ENCODE assay signal across 15 mouse cellular contexts in genomic region chr2:155299563-155299962, GRCm38 (mm10). TPM values are rescaled to one million over a fixed set of nuclear protein-coding genes. Genes with fewer than 3 reads are reported as not detected.
DNase-seq lines count a peak whose midpoint lies in the region; ATAC-seq and TF ChIP-seq lines count a peak whose summit lies in the region.
"Had no signal": no experiment of that assay in that cellular context is flagged by ENCODE, and none has a peak within 500 bp of the region (broad histone marks: within the 10 kb centered on the region; RNA-seq: fewer than 3 reads in every experiment).

No protein-coding gene starts in this region.

- peak; percentile 63 for DNase-seq in gastrocnemius, adult 2 months
- no peak for DNase-seq in gastrocnemius, postnatal 14 days
- DNase-seq in heart, postnatal 0 days (ENCODE audit: low spot score): peak; percentile 75
- DNase-seq in lung, postnatal 4 days: peak; percentile 40 to 44
- DNase-seq in testis, postnatal 14 days (ENCODE audit: low spot score): no peak
- DNase-seq in embryo, embryonic 10 days (ENCODE audit: low spot score): no peak
- DNase-seq: B cell, adult 2 months; embryo, embryonic 11 days; kidney, postnatal 10 days; liver; thymus, adult 2 months had no signal

- no peaks in the 10 kb centered on the region for H3K27me3 ChIP-seq in heart, postnatal 0 days (ENCODE audit: control insufficient read depth, insufficient read depth, low read length)
- H3K27me3 ChIP-seq: forebrain, embryonic 12.5 days had no signal

- peak overlapping the region; percentile 94 for H3K27ac ChIP-seq in gastrocnemius, adult 2 months
- peak overlapping the region; percentile 38; the same call in 1 of the 2 replicates for H3K27ac ChIP-seq in brown adipose tissue, adult 24 weeks (replicated peaks; ENCODE audit: low read depth, low read length)
- H3K27ac ChIP-seq in heart, postnatal 0 days (ENCODE audit: low read depth): peak overlapping the region; percentile 87
- H3K27ac ChIP-seq: forebrain, embryonic 12.5 days; hindbrain, postnatal 0 days had no signal

- ATAC-seq in heart, postnatal 0 days (ENCODE audit: insufficient read depth, low read depth): peak; percentile 88
- ATAC-seq in CD4-positive, CD25-positive, alpha-beta regulatory T cell, adult 4 months: no peak
- ATAC-seq: hindbrain, postnatal 0 days had no signal

- no peak overlapping the region for H3K9ac ChIP-seq in heart, postnatal 0 days (replicated peaks; ENCODE audit: low read depth, low read length)
- H3K9ac ChIP-seq: forebrain, embryonic 12.5 days had no signal

- WGBS in heart, postnatal 0 days: 28% methylated on average over 4 of the region's 4 CpGs

- no peaks in the 10 kb centered on the region for H3K9me3 ChIP-seq in heart, postnatal 0 days (replicated peaks; ENCODE audit: control insufficient read depth, low read length)
- H3K9me3 ChIP-seq: forebrain, embryonic 12.5 days had no signal

- peak overlapping the region; percentile 53 for H3K4me3 ChIP-seq in gastrocnemius, adult 2 months
- no peak overlapping the region for H3K4me3 ChIP-seq in brown adipose tissue, adult 24 weeks (ENCODE audit: insufficient read depth, low read depth, low read length)
- H3K4me3 ChIP-seq in heart, postnatal 0 days (ENCODE audit: low read depth, low read length): no peak overlapping the region
- H3K4me3 ChIP-seq: forebrain, embryonic 12.5 days had no signal

- H3K4me1 ChIP-seq in brown adipose tissue, adult 24 weeks (ENCODE audit: control insufficient read depth, insufficient read depth, insufficient read length, low read length): peaks cover 17% of the 10 kb centered on the region
- no peaks in the 10 kb centered on the region for H3K4me1 ChIP-seq in heart, postnatal 0 days (ENCODE audit: control insufficient read depth, insufficient read depth)
- H3K4me1 ChIP-seq: forebrain, embryonic 12.5 days had no signal

- intact Hi-C loops in gastrocnemius, adult 2 months (cut with DNase I): loop anchor here (5.0 kb wide), 1 partner anchor 83 kb away; the partner anchor contains the start of gene Trp53inp2
- intact Hi-C loops in gastrocnemius, postnatal 14 days (cut with DNase I; ENCODE audit: low total_unique reads): no loop called here

- TF ChIP-seq EP300 in heart, postnatal 0 days (IDR thresholded peaks at IDR 0.05; ENCODE audit: low read depth): no peak

- H3K4me2 ChIP-seq in heart, postnatal 0 days (ENCODE audit: low read depth, low read length): peak overlapping the region; percentile 30; the same call in 1 of the 2 replicates
- H3K4me2 ChIP-seq: forebrain, embryonic 12.5 days had no signal

- H3K36me3 ChIP-seq in heart, postnatal 0 days (replicated peaks; ENCODE audit: control insufficient read depth, insufficient read depth, low read length): peaks cover 45% of the 10 kb centered on the region

- TF ChIP-seq CTCF in gastrocnemius, adult 2 months (IDR thresholded peaks at IDR 0.05): no peak
- no peak for TF ChIP-seq CTCF in heart, postnatal 0 days (IDR thresholded peaks at IDR 0.05; ENCODE audit: low read depth)

RNA-seq across cellular contexts. Expression of gene Map1lc3a, which starts 23.5 kb away (rescaled TPM):
- 100 to 1,000 TPM; 267 to 277 TPM for total RNA-seq in gastrocnemius, adult 2 months (2021)
- total RNA-seq in gastrocnemius, postnatal 14 days (2021): 100 to 1,000 TPM; 152 to 162 TPM
- 428 and 471 TPM in 2 replicates for polyA plus RNA-seq in brown adipose tissue, adult 24 weeks (2012; ENCODE audit: insufficient read depth, insufficient read length, missing spikeins)
- 673 and 815 TPM in 2 replicates for total RNA-seq in heart, postnatal 0 days (2014; rRNA removed; ENCODE audit: low replicate concordance)
- polyA plus RNA-seq in heart, postnatal 0 days (2015; fragmentation: Nextera tagmentation; extraction: Ambion mirVana): 946 and 987 TPM in 2 replicates
- polyA plus RNA-seq in CD4-positive, CD25-positive, alpha-beta regulatory T cell, adult 4 months (2017; shearing (Covaris generic)): 1 to 10 TPM; 1.1 to 2.9 TPM

RNA-seq across cellular contexts. Expression of gene Pigu, which starts 57.7 kb away (rescaled TPM):
- 10 to 100 TPM; 23.8 to 24.7 TPM for total RNA-seq in gastrocnemius, adult 2 months (2021)
- total RNA-seq in gastrocnemius, postnatal 14 days (2021): 10 to 100 TPM; 22.2 to 24.0 TPM
- polyA plus RNA-seq in brown adipose tissue, adult 24 weeks (2012; ENCODE audit: insufficient read depth, insufficient read length, missing spikeins): 19.0 and 20.3 TPM in 2 replicates
- 43.7 and 49.0 TPM in 2 replicates for total RNA-seq in heart, postnatal 0 days (2014; rRNA removed; ENCODE audit: low replicate concordance)
- 42.9 and 43.3 TPM in 2 replicates for polyA plus RNA-seq in heart, postnatal 0 days (2015; fragmentation: Nextera tagmentation; extraction: Ambion mirVana)
- polyA plus RNA-seq in CD4-positive, CD25-positive, alpha-beta regulatory T cell, adult 4 months (2017; shearing (Covaris generic)): 10 to 100 TPM; 40.1 to 41.4 TPM

Comparison
In these comparisons a context has a peak if more than half of its experiments do, and no peak if none do; other contexts are left out.
1. DNase-seq: peak in gastrocnemius, adult 2 months (single experiment), heart, postnatal 0 days (single experiment) and lung, postnatal 4 days (2 of 2); none in gastrocnemius, postnatal 14 days (single experiment), testis, postnatal 14 days (single experiment) and embryo, embryonic 10 days (single experiment).
2. H3K27ac ChIP-seq: peak in every context shown above with its lines; median percentile 94 in gastrocnemius, adult 2 months; 87 in heart, postnatal 0 days; 38 in brown adipose tissue, adult 24 weeks.